Mouse (Mus musculus): ENCODE measurements around the gene Hilpda. TPM values are rescaled to one million over a fixed set of nuclear protein-coding genes. Genes with fewer than 3 reads are reported as not detected.

Gene Hilpda
- polyA plus RNA-seq, 2 experiments = 11.4 to 14.7 TPM

DNA sequence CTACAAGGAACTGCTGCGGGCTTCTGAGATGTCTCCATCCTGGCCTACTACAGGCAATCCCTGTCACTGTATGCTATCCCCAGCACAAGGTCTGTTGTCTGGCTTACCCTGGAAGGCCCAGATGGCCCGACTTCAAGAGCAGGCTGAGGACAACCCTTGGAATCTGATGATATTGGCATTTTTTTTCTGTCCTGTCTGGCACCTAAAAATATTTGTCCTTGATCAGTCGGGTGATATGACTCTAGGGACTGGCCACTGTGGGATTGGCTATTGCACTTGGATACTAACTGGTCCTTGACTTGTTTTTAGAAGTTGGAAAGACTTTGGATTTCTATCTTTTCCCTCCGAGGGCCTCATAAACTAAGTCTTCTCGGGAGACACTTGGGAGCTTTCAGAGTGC is 10.5 kb upstream of the Hilpda start:
- DNase-seq (ENCODE audit: low read depth in 3 of 3, low spot score in 3 of 3) = no peak
- no peaks in the 10 kb centered on the region for H3K9me3 ChIP-seq (ENCODE audit: control insufficient read depth, low read length)
- H3K4me2 ChIP-seq (ENCODE audit: low read depth) = no peak overlapping the region
- H3K4me3 ChIP-seq (ENCODE audit: insufficient read depth in 1 of 2, low read depth in 2 of 2, low read length in 2 of 2) = no peak overlapping the region
- no peak overlapping the region for H3K9ac ChIP-seq (replicated peaks)
- 53% methylated on average over 5 of the region's 5 CpGs for WGBS (ENCODE audit: insufficient replicate concordance)
- H3K27me3 ChIP-seq (ENCODE audit: control insufficient read depth, insufficient read depth, low read length) = no peaks in the 10 kb centered on the region
- H3K4me1 ChIP-seq (replicated peaks; ENCODE audit: control insufficient read depth in 2 of 2, insufficient read depth in 2 of 2, low read length in 1 of 2) = peaks cover 0 to 7% of the 10 kb centered on the region in 2 experiments; a peak in 2 of 4 replicates
- no peak for TF ChIP-seq CTCF (IDR thresholded peaks at IDR 0.05; ENCODE audit: low read depth)
- no peak for TF ChIP-seq EP300 (IDR thresholded peaks at IDR 0.05; ENCODE audit: low read depth)
- H3K36me3 ChIP-seq (replicated peaks; ENCODE audit: control insufficient read depth, insufficient read depth, low read depth) = no peaks in the 10 kb centered on the region
- H3K27ac ChIP-seq = no peak overlapping the region
- ATAC-seq (ENCODE audit: insufficient read depth) = no peak

DNA sequence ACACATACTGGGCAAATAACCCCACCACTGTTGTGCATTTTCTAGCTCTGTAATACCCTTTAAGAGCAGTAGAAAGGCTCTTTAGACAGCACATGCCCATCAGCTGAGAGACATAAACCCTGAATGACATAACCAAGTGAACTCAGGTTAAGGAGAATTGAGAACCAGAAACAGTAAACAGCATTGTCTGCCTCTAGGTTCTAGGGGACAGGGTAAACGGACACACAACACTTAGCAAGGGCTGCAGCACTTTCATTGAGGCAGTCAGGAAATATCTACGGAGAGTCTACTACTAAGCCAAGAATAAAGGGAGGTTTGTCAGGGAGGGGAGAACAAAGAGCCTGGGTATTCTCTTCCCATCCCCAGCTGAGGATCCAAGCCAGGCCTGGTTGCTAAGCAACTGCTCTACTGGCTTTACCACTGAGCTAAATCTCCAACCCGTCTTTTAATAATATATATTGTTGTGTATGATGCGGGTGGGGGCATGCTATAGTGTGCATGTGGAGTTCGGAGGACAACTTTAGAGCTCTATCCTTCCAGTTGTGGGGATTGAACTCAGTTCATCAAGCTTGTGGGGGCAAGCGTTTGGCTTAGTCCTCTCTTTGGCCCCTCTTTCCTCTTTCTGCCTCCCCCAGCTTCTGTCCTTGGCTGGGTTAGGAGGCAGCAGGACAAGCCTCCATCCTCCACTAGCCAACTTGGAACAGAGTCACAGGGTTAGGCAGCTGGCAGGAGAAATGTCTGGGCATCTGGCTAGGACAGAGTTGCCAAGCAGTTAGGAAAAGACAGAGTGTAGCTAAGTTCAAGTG is 8.4 kb upstream of the Hilpda start:
- no peak for DNase-seq (ENCODE audit: low read depth in 3 of 3, low spot score in 3 of 3)
- no peak for ATAC-seq (ENCODE audit: insufficient read depth)
- no peak overlapping the region for H3K27ac ChIP-seq
- H3K4me2 ChIP-seq (ENCODE audit: low read depth) = no peak overlapping the region
- no peak overlapping the region for H3K4me3 ChIP-seq (ENCODE audit: insufficient read depth in 1 of 2, low read depth in 2 of 2, low read length in 2 of 2)
- peaks cover 0 to 6% of the 10 kb centered on the region in 2 experiments; a peak in 2 of 4 replicates for H3K4me1 ChIP-seq (replicated peaks; ENCODE audit: control insufficient read depth in 2 of 2, insufficient read depth in 2 of 2, low read length in 1 of 2)
- no peaks in the 10 kb centered on the region for H3K9me3 ChIP-seq (ENCODE audit: control insufficient read depth, low read length)
- 49% methylated on average over 6 of the region's 6 CpGs for WGBS (ENCODE audit: insufficient replicate concordance)
- TF ChIP-seq CTCF (IDR thresholded peaks at IDR 0.05; ENCODE audit: low read depth) (no peak), EP300 (IDR thresholded peaks at IDR 0.05; ENCODE audit: low read depth) (no peak)
- no peaks in the 10 kb centered on the region for H3K36me3 ChIP-seq (replicated peaks; ENCODE audit: control insufficient read depth, insufficient read depth, low read depth)
- no peaks in the 10 kb centered on the region for H3K27me3 ChIP-seq (ENCODE audit: control insufficient read depth, insufficient read depth, low read length)
- no peak overlapping the region for H3K9ac ChIP-seq (replicated peaks)

DNA sequence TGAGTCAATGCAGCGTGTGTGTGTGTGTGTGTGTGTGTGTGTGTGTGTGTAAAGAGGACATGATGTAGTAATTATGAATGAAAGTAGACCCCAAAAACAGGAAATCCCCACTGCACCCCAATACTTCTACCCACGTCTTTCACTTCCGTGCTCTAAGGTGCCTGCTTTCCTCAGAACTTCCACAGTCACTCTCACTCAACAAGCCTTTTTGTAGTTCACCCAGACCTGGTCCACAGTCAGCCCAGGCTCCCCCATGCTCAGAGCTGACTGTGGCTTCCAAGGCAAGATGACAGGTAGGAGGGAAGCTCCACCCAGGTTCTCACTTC is 7.9 kb upstream of the Hilpda start:
- Histone ChIP-seq H3K9ac (replicated peaks) (no peak overlapping the region), H3K27me3 (ENCODE audit: control insufficient read depth, insufficient read depth, low read length) (no peaks in the 10 kb centered on the region), H3K9me3 (ENCODE audit: control insufficient read depth, low read length) (no peaks in the 10 kb centered on the region), H3K36me3 (replicated peaks; ENCODE audit: control insufficient read depth, insufficient read depth, low read depth) (no peaks in the 10 kb centered on the region), H3K27ac (no peak overlapping the region), H3K4me1 (replicated peaks; ENCODE audit: control insufficient read depth in 2 of 2, insufficient read depth in 2 of 2, low read length in 1 of 2) (peaks cover 0 to 6% of the 10 kb centered on the region in 2 experiments; a peak in 2 of 4 replicates), H3K4me3 (ENCODE audit: insufficient read depth in 1 of 2, low read depth in 2 of 2, low read length in 2 of 2) (no peak overlapping the region), H3K4me2 (ENCODE audit: low read depth) (no peak overlapping the region)
- ATAC-seq (ENCODE audit: insufficient read depth) (no peak), DNase-seq (ENCODE audit: low read depth in 3 of 3, low spot score in 3 of 3) (no peak)
- 59% methylated on average over 3 of the region's 3 CpGs for WGBS (ENCODE audit: insufficient replicate concordance)
- TF ChIP-seq EP300 (IDR thresholded peaks at IDR 0.05; ENCODE audit: low read depth) (no peak), CTCF (IDR thresholded peaks at IDR 0.05; ENCODE audit: low read depth) (no peak)

DNA sequence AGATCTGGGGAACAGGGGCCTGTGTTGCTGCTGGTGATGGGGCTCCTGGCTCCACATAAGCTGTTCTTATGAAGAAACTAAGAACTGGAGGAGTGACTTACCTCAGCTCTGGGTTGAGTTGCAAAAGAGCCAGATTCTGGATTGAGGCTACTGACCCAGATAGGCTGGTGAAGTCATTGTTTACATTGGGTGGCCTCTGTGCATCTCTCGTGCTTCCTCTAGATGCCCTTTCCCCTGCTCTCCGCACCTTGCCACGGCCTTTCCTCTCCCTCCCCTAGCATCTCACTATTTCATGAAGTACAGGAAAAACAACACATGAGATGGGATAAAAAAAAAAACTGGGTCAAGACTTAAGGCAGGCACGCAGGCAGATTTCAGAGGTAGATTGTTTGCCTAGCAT is 5.4 kb upstream of the Hilpda start:
- 52% methylated on average over 4 of the region's 4 CpGs for WGBS (ENCODE audit: insufficient replicate concordance)
- H3K9ac ChIP-seq (replicated peaks) = no peak overlapping the region
- no peak for TF ChIP-seq CTCF (IDR thresholded peaks at IDR 0.05; ENCODE audit: low read depth)
- H3K4me1 ChIP-seq (replicated peaks; ENCODE audit: control insufficient read depth in 2 of 2, insufficient read depth in 2 of 2, low read length in 1 of 2) = peaks cover 0 to 12% of the 10 kb centered on the region in 2 experiments; a peak in 2 of 4 replicates
- no peak overlapping the region for H3K4me2 ChIP-seq (ENCODE audit: low read depth)
- no peak overlapping the region for H3K4me3 ChIP-seq (ENCODE audit: insufficient read depth in 1 of 2, low read depth in 2 of 2, low read length in 2 of 2)
- H3K27ac ChIP-seq = no peak overlapping the region
- DNase-seq (ENCODE audit: low read depth in 3 of 3, low spot score in 3 of 3) = no peak
- no peaks in the 10 kb centered on the region for H3K9me3 ChIP-seq (ENCODE audit: control insufficient read depth, low read length)
- H3K27me3 ChIP-seq (ENCODE audit: control insufficient read depth, insufficient read depth, low read length) = no peaks in the 10 kb centered on the region
- ATAC-seq (ENCODE audit: insufficient read depth) = peak; percentile 52; the same call in 1 of the 2 replicates
- no peaks in the 10 kb centered on the region for H3K36me3 ChIP-seq (replicated peaks; ENCODE audit: control insufficient read depth, insufficient read depth, low read depth)

DNA sequence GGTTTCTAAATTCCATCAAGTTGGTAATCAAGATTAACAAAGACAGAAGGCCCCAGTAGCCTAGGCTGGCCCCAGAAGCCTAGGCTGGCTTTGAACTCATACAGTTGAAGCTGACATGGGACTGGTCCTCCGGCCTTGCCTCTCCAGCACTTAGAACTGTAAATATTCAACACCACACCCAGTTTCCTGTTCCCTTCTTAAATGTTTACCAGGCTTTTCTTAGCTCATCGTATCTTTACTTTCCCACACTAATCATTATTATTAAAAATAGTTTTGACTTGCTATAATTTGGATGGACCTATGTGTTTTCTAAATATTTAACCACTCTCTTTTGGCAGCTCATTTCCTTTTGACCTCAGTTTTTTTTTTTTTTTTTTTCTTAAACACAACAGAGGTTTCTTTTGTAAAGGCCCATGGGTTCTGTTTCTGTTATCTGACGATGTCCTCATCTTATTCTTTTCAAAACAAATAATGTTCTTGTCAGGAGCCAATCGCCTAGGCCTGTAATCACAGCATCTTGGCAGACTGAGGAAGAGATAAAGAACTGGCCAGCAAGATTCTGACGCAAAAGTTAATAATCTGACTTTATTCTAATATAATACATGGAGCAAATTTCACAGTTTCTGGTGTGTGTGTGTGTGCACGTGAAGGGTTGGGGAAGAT is 3.2 kb upstream of the Hilpda start:
- Histone ChIP-seq H3K9ac (replicated peaks) (no peak overlapping the region), H3K4me2 (ENCODE audit: low read depth) (no peak overlapping the region), H3K4me3 (ENCODE audit: insufficient read depth in 1 of 2, low read depth in 2 of 2, low read length in 2 of 2) (no peak overlapping the region), H3K36me3 (replicated peaks; ENCODE audit: control insufficient read depth, insufficient read depth, low read depth) (no peaks in the 10 kb centered on the region), H3K27ac (no peak overlapping the region), H3K27me3 (ENCODE audit: control insufficient read depth, insufficient read depth, low read length) (no peaks in the 10 kb centered on the region), H3K9me3 (ENCODE audit: control insufficient read depth, low read length) (no peaks in the 10 kb centered on the region), H3K4me1 (replicated peaks; ENCODE audit: control insufficient read depth in 2 of 2, insufficient read depth in 2 of 2, low read length in 1 of 2) (peaks cover 0 to 15% of the 10 kb centered on the region in 2 experiments; a peak in 2 of 4 replicates)
- TF ChIP-seq EP300 (IDR thresholded peaks at IDR 0.05; ENCODE audit: low read depth) (no peak), CTCF (IDR thresholded peaks at IDR 0.05; ENCODE audit: low read depth) (no peak)
- DNase-seq (ENCODE audit: low read depth in 3 of 3, low spot score in 3 of 3) (no peak), ATAC-seq (ENCODE audit: insufficient read depth) (no peak)
- 52% methylated on average over 6 of the region's 6 CpGs for WGBS (ENCODE audit: insufficient replicate concordance)
